Mouse (Mus musculus) cerebellum, adult 11 months (tissue): ENCODE measurements around the gene Arfip1.

ENCODE experiments used
- DNase-seq: peaks from one replicate; pipeline ENCODE4 v3.0.0; 2022

Arfip1 gene

GRCm38 (mm10) chr3:84484333-84484732 lies 98.1 kb downstream of the Arfip1 start:
- no peak for DNase-seq

DNA sequence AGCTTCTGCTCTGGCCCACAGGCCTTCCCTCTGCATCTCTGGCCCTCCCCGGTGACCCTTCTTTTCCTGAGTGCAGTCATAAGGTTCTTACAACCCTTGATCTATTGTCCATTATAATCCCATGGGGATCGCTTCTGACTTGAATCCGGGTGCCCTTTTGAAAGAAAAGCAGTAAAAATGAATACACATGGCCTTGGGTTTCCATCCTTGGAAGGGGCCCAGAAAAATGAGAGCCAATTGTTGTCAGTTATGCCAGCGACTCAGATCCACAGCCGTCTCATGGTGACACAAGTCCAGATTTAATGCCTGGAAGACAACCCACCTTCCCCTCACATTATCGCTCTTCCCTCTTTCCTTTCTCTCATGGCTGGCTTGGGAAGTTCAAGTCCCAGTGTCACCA lies 100.3 kb downstream of the Arfip1 start:
- no peak for DNase-seq

DNA sequence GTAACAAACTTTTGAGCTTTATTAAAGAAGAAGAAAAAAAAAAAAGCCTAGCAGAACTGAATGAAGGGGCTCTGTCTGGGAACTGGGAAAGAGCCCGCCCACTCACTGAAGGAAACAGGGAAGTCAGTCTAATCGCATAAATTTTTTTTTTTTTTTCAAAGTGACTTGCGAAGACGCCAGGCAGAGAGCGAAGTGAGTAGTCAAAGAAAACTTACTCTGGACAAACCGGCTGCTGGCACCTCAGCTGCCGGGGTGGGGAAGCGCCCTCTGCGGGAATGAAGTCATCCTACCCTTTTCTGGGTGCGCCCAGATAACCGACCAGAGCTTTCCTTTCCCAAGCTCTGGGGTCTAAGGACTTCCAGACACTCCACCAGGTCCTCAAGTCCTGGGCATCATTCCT lies 101.3 kb downstream of the Arfip1 start:
- no peak for DNase-seq

DNA sequence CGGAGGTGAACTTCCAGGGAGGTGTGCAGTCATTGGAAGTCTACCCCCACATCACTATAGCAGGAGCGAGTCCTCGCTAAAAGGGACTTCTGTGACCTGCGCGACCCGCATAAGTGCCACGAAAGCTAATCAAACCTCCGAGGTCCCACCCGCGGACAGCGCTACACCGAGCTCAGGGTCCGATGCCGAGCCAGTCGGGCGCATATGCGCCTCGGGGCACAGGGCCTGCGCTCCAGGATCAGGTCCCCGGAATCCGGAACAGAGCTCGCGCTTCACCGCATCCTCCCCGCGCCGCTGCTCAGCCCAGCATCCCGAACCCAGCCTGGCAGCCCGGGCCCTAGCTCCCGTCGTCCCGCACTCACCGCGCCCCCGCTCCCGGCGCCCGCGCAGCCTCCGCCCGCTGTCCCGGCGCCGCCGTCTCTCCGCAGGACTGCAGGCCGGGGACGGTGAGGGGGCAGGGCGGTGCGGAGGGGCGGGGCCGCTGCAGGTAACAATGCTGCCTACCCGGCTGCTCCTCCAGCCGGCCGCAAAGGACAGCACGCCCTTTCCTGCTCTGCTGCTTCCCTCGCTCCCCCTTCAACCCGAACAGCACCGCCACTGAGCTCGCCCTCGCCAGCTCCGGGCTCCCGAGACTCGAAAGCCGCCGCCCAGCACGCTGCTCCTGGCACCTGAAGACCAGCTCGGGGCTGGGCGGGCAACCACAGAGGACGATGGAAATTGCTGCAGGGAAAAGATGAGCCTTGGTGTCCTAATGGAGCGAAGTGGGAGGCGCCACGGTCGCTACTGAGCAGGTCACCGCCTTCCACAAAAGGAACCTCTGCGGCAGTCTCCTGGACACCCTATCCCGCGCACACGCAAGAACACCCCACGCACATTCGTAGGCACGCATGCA lies 102.2 kb downstream of the Arfip1 start, which contains the start of gene Fhdc1:
Fhdc1 (minus strand) TSS at position 424 of the 892 bp plus-strand sequence.
- DNase-seq, result peak; percentile 51

DNA sequence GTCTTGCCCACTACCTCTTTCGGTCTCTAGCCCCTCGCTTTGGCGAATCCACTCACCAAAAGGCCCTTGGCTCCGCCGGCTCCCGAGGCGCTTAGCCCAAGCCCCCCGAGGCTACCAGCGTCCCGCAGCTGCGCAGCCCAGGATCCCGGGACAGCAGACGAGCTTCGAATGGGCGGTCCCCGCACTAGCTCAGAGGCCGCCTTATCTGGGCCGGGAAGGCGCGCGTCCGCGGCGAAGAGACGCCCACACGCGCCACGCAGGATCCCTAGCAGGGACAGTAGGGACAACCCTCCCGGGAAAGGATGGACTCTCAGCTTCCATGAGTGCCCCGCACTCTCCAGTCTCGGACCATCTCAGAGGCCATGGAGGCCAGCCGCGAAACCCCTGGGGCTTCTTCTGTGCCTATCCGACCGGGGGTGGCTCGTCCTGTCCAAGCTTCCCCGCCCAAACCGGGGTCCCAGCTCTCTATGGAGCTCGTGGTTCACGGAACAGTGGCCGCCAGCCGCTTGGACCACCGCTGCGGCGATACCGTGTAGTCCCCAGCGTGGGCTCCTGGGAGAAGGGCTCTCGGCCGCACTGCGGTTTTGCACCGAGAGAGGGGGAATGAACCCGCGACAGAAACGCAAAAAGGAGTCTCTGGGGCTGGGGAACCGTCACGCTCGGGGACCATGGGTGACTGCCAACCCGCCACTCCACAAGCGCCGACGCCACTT lies 103.0 kb downstream of the Arfip1 start:
- peak; percentile 24 for DNase-seq

GRCm38 (mm10) chr3:84478896-84479292 lies 103.5 kb downstream of the Arfip1 start:
- no peak for DNase-seq

DNA sequence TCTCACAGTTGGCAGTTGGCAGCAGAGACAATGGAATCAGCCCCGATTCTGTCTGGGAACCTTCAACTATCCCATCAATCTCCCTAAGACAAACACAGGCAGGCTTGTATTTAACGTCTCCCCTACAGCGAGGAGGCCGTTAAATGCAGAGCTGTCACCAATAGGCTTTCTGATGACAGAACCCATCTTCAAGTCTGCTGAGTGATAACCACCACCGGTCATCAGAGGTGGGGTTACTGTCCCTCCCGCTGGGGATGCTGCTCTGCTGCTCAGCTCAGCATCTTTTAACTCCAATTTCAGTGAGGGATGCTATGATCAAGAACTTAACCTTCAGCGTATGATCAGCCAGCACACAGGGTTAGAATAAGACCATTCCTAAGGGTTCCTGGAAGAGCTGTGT lies 104.2 kb downstream of the Arfip1 start:
- DNase-seq, result no peak

DNA sequence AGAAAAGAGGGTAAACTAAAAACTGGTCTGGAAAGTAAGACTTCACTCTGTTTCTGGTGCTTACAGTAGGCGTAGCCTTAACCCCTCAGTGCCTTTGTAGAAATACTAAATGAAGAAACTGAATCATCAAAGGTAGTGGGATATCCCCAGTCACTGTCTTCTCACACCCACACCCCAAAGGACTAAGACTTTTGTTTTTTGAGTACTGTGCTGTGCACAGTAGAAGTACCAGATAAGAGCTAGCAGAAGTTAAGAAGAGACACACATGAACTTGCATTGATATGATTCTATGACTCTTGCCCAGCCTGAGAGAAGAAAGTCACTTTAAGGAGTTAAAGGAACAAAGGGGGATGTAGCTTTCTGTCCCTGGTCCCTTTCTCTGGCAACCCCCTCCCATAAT lies 104.9 kb downstream of the Arfip1 start:
- DNase-seq, result no peak

- DNase-seq, result no peak
Observed at GRCm38 (mm10) chr3:84474981-84475775, 107.2 kb downstream of the Arfip1 start.

- DNase-seq, result no peak
Observed at GRCm38 (mm10) chr3:84474398-84474797, 108.0 kb downstream of the Arfip1 start.

DNA sequence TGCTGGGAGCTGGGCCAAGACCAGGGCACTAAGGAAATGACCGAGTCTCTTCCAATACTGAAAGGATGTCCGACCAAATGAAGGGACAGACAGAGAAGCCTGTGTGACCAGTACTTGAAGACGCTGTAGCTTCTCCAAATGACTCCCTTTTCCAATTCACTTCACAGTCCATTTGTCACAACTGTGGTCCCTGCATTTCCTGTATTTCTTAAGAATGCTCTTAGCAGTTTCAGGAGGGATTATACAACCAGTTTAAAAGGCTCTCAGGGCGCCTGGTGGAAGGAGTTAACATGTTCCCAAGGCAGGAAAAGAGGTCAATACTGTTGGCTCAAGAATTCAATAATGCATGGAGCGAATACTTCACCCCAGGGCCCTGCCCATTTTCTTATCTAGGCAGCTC lies 109.5 kb downstream of the Arfip1 start:
- no peak for DNase-seq

DNA sequence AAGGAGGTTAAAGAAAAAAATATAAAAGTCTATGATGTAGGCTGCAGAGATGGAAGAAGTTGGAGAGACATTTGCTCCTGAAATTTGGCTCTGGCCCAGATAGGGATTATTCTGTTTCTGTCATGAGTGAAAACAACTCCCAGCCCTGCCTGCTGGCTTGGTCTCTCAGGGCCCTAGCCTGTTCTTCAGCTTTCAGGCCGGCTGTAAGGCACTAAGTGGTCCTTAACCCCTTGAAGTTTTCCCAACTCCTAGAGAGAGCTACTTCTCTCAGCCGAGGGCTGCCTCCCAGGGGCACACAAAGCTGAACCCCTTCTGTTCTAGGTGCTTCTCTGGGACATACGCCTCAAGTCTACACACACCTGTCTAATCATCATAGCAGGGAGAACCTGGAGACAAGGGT lies 109.9 kb downstream of the Arfip1 start:
- DNase-seq, result no peak

- DNase-seq, result no peak
Observed at GRCm38 (mm10) chr3:84471146-84471545, 111.3 kb downstream of the Arfip1 start.

GRCm38 (mm10) chr3:84468111-84468453 lies 114.3 kb downstream of the Arfip1 start:
- no peak for DNase-seq

DNA sequence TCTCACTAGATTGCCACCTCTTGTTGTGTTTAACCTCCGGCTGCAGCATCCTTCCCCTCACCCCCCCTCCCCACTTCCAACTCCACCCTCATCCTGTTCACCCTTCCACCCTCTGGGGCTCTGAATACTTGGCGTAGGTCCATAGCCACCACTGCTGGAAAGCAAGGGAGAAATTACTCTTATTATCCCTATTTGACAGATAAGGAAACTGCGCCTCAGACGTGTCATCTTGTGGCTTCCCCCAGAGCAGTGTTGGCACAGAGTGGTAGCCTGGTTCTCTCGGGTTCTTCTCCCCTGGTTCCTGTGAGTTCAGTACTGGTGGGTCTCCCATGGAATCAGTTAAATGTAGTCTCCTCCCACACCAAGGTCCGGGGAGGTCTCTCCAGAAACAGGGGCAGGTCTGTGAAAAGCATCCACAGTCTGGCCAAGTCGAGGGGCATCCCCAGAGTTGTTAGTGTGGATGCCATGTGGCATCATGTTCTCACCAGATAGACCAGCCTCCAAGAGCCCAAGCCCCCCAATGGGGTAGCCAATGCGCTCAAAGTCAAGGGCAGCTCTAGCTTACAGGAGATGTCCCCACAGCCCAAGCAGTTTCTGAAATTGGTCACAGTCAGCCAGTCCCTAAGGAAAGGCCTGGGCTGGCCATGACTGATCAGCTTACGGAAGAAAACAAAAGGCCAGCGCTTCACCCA lies 114.9 kb downstream of the Arfip1 start:
- DNase-seq, result no peak

DNA sequence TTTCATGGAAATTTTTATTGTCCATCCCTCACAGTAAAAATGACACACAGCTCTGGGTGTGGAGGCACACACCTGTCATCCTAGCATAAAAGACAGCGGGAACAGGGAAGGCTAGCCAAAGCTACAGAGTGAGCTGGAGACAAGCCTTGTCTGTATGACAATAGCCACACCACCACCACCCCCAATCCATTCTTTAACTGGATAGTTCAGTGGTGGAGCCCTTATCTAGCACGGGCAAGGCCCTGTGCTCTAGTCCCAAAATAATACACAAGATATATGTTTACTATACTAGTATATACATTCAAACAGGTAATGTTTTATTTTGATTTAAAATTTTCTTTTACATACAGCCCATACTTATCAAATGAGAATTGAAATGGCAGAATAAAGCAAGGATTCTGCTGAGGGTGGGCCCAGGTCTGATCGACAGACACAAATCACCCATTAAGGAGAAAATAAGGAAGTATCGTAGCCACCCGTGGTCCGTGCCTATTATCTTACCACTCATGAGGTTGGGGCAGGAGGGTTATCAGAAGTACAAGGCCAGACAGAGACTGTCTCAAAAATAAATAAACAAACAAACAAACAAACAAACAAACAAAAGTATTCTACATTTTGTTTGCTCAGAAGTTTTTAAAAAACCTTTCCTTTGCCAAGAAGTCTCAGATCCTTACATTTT lies 116.5 kb downstream of the Arfip1 start:
- no peak for DNase-seq

- no peak for DNase-seq
Observed at GRCm38 (mm10) chr3:84461687-84462086, 120.7 kb downstream of the Arfip1 start.

- DNase-seq, result no peak
Observed at GRCm38 (mm10) chr3:84460952-84461351, 121.5 kb downstream of the Arfip1 start.

DNA sequence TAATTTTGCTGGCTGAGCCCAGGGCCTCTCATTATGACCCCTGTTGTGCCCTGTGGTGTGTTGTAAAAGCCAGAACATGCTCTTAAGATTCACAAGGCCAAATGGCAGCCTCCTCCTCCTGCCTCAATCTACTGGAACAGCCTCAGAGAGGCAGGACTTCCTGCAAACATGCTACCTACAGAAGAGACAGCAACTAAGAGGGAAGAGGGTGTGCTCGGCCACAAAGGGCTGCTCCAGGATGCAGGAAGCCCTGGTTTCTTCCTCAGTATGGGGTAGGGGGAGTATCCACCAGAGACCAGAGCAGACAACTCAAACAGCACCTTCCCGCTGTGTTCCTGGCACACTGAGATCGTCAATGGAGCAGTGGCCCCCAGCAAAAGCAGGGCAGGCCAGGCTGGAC lies 121.9 kb downstream of the Arfip1 start:
- no peak for DNase-seq

DNA sequence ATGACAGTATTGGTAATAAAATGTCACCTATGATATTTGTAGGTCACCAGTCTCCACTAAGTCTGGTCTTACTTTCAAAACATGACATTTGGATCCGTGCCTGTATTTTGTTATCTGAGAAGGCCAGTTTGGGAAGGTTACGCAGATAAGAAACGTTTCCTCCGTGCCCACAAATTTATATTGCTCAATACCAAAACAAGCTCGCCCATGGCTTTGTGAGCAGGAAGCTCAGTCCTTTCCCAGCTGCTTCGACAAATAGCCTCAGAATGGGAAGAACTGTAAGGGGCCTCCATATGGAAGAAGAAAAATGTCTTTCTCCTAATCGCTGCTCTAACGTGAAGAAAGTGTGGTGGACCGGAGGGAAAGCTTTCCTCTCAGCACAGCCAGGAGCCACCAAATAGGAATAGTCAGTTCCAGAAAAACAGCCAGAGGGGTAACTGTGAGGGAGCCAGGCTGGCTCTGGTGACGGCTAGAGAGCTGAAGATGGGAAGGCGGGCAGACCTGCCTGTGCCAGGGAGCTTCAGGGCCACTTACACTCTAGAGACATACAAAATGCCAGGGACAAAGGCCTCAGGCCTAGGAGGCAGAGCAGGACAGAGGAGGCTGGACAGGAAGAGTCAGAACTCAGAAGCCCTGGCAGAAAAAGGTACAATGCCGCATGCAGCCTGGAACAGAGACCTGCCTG lies 126.5 kb downstream of the Arfip1 start:
- no peak for DNase-seq

DNA sequence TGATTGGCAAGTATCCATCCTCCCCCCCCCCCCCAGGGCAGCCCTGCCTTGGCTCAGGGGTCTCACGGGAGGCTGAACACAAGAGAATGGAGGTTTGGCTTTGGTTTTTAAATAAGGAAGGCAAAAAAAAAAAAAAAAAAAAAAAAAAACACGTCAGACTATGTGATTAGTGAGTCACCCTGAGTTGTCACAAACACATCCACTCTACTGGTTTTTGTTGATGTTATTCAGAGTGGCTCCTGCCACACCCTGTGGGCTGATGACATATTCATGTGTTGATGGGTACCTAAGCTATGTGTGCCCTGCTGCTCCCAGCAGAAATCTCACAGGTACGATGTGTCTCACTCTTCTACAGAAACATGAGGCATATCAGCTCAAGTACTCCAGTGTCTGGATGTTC lies 131.8 kb downstream of the Arfip1 start:
- no peak for DNase-seq

DNA sequence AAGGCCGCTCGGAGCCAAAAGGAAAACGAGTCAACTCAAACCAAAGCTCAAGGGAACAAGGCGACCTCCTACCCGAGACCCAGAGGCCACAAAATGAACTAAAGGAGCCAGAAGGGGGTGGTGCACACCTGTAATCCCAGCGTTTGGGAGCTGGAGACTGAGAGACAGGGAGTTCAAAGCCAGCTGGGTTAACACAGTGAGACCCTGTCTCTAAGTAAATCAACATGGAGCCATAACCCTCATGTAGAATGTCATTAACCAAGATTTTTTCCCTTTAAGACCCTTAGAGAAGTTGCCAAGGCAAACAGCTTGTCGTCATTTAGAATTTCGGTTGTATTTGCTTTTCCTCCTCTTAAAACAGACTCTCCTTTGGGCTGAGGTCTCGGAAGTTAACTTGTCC lies 133.4 kb downstream of the Arfip1 start:
- no peak for DNase-seq
